Mouse (Mus musculus) testis, adult 2 months (tissue): Measurements from ENCODE around the gene Daxx.

Source experiments
- CTCF ChIP-seq: fragments of 200-500 bp; IDR thresholded peaks from 2 replicates; pipeline ENCODE4 v1.5.1; 2012; ENCODE audit warnings: low read depth, mild to moderate bottlenecking, inconsistent platforms, low read length, moderate library complexity; ENCODE audit not compliant: control insufficient read depth, insufficient read depth, insufficient replicate concordance
- POLR2A ChIP-seq: fragments of 200-500 bp; IDR thresholded peaks from 2 replicates; pipeline ENCODE4 v1.6.1; 2012; ENCODE audit warnings: low read depth, mild to moderate bottlenecking, inconsistent platforms, low read length, moderate library complexity; ENCODE audit not compliant: control insufficient read depth

DNA sequence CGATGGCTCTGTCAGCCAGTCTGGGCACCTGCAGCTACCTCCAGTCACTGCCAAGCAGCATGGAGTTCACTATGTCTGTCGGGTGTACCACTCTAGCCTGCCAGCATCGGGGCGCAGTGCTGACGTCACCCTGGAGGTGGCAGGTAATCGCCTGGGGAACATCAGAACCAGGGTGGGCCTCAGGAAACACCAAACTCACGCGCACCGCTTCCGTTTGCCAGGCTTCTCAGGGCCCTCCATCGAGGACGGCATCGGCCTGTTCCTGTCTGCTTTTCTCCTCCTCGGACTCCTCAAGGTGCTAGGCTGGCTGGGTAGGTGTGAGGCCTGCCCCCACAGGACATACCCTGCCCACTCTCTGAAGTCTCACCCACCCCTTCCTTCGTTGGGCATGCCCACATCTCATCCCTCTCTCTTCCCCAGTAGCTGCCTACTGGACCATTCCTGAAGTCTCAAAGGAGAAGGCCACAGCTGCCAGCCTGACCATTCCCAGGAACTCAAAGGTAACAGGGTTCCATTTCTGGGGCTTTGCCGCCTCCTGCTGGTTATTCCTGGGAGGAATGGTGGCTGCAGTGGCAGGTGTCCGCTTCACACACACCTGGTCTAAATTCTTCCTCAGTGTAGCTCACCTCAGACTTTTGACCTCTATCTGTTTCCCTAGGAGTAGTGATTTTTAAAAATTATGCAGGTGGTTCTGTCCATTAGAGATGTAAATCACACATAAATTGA lies 17.2 kb downstream of the Daxx start:
- no peak for TF ChIP-seq CTCF
- TF ChIP-seq POLR2A = no peak
